Mouse (Mus musculus) ES-E14 (cell line): ENCODE data around the gene Klhl3. TPM values are rescaled to one million over a fixed set of nuclear protein-coding genes. Genes with fewer than 3 reads are reported as not detected.

Source experiments
- DNase-seq: peaks from one replicate; pipeline ENCODE4 v3.0.0-alpha.2; 2013; ENCODE audit warnings: low read depth, low spot score
- H3K27ac ChIP-seq: 2 replicates; pipeline ENCODE4 v1.5.1; 2012; ENCODE audit warnings: low read depth, mild to moderate bottlenecking, low read length, moderate library complexity, mixed read lengths; ENCODE audit not compliant: poor library complexity, insufficient read depth, severe bottlenecking
- H3K36me3 ChIP-seq: 2 replicates; pipeline ENCODE4 v1.6.1; 2012; ENCODE audit warnings: mild to moderate bottlenecking, low read length, moderate library complexity, mixed read lengths; ENCODE audit not compliant: control insufficient read depth, poor library complexity, insufficient read depth, severe bottlenecking
- H3K4me1 ChIP-seq, 2 experiments: fragments of 150-350 bp in 1 of 2; sonication (generic) in 1 of 2; 2 replicates each; pipeline ENCODE4 v1.6.1; 2012; ENCODE audit warnings: low read length in 2 of 2, mild to moderate bottlenecking in 1 of 2, mixed read lengths in 1 of 2; ENCODE audit not compliant: control insufficient read depth in 2 of 2, insufficient read depth in 2 of 2, poor library complexity in 1 of 2
- H3K4me3 ChIP-seq, 2 experiments: fragments of 150-350 bp in 1 of 2; sonication (generic) in 1 of 2; 2 replicates each; pipeline ENCODE4 v1.5.1; 2012; ENCODE audit warnings: low read length in 2 of 2, low read depth in 1 of 2, mild to moderate bottlenecking in 1 of 2, mixed read lengths in 1 of 2; ENCODE audit not compliant: insufficient read depth in 1 of 2, poor library complexity in 1 of 2, severe bottlenecking in 1 of 2
- H3K9ac ChIP-seq: 2 replicates; pipeline ENCODE4 v1.6.1; 2012; ENCODE audit warnings: low read depth, mild to moderate bottlenecking, low read length, mixed read lengths; ENCODE audit not compliant: poor library complexity, insufficient read depth, severe bottlenecking
- H3K9me3 ChIP-seq: fragments of 150-350 bp; sonication (generic); 2 replicates; pipeline ENCODE4 v1.6.1; 2012; ENCODE audit warnings: low read depth, mild to moderate bottlenecking, low read length; ENCODE audit not compliant: control insufficient read depth, insufficient read depth
- CHD2 ChIP-seq: IDR thresholded peaks from 2 replicates; pipeline ENCODE4 v1.6.1; 2014; ENCODE audit warnings: mild to moderate bottlenecking, low read depth, low read length, inconsistent platforms
- HCFC1 ChIP-seq: IDR thresholded peaks from 2 replicates; pipeline ENCODE4 v1.6.1; 2012; ENCODE audit warnings: low read length, inconsistent platforms, borderline replicate concordance; ENCODE audit not compliant: insufficient read depth
- MAFK ChIP-seq: IDR thresholded peaks from 2 replicates; pipeline ENCODE4 v1.6.1; 2014; ENCODE audit warnings: mild to moderate bottlenecking, low read depth, low read length, inconsistent platforms; ENCODE audit not compliant: insufficient read depth
- ZC3H11A ChIP-seq: IDR thresholded peaks from 2 replicates; pipeline ENCODE4 v1.6.1; 2012; ENCODE audit warnings: low read depth, mild to moderate bottlenecking, inconsistent platforms, low read length, borderline replicate concordance
- ZNF384 ChIP-seq: IDR thresholded peaks from 2 replicates; pipeline ENCODE4 v1.6.1; 2012; ENCODE audit warnings: low read depth, low read length, inconsistent platforms
- in situ Hi-C, 2 experiments: fragments of 600-800 bp; cut with MboI; formaldehyde crosslinking; loops; one replicate each; pipeline ENCODE4 v1.15.1; 2025; ENCODE audit warnings: low sequenced_read_pairs in 2 of 2, inconsistent platforms in 1 of 2; ENCODE audit not compliant: unreplicated experiment in 2 of 2
- total RNA-seq: library from RNA; depleted of rRNA; stranded (reverse); fragments of 300-350 nt; gene quantifications from 2 replicates; pipeline ENCODE4 v1.2.3, GENCODE M21; 2012

Gene Klhl3
- total RNA-seq, 1 experiment = 0.67 TPM

- Histone ChIP-seq H3K27ac (no peak overlapping the region), H3K9me3 (no peaks in the 10 kb centered on the region), H3K9ac (no peak overlapping the region), H3K4me1 (no peaks in the 10 kb centered on the region), H3K4me3 (no peak overlapping the region), H3K36me3 (no peaks in the 10 kb centered on the region)
- no peak for DNase-seq
- TF ChIP-seq MAFK = no peak
- TF ChIP-seq HCFC1 = no peak
- no peak for TF ChIP-seq ZNF384
- in situ Hi-C loops = no loop called here
These were observed 29.9 kb downstream of the Klhl3 start for GRCm38 (mm10) chr13:58083521-58083920.

DNA sequence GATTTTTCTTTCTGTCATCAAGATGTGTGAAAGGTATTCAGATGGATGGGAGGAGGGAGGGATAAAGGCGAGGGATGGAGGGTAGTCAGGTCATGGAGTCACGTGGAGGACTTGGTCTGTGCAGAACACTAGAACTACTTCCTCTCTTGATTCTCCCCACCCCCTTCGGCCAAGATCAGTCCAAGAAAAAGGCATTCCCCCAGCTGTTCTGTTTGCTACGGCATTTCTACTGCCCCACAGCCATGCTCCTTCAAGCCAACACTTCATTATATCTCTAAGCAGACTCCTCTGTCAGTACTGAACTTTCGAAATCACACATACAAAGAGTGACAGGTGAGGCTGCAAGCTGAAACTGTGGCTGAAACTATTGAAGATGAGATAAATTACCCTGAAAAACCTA, 30.3 kb downstream of the Klhl3 start:
- Histone ChIP-seq H3K9ac (no peak overlapping the region), H3K4me3 (no peak overlapping the region), H3K4me1 (no peaks in the 10 kb centered on the region), H3K27ac (no peak overlapping the region), H3K9me3 (no peaks in the 10 kb centered on the region), H3K36me3 (no peaks in the 10 kb centered on the region)
- no peak for TF ChIP-seq CHD2
- no peak for TF ChIP-seq MAFK
- no peak for TF ChIP-seq HCFC1
- TF ChIP-seq ZC3H11A = no peak
- no peak for TF ChIP-seq ZNF384
- in situ Hi-C loops = no loop called here
- no peak for DNase-seq

DNA sequence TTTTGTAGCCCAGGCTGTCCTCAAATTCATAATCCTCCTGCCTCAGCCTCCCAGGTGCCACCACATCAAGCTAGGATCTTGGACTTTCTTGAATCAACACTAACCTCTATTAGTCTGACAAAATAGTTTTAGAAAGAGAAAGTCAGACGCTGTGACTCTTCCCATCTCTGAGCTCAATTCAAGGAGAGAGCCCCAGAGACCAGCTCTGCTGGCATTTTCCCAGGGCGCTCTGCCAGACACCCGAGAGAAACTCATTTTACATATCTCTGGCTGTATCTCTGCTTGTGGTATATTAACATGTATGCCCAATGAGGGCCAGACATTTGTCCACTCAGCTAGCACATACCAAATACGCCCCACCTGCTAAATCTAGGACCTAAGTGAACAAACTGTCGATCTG, 35.0 kb downstream of the Klhl3 start:
- no peak overlapping the region for H3K4me3 ChIP-seq
- in situ Hi-C loops = no loop called here
- no peak for TF ChIP-seq ZNF384
- H3K9ac ChIP-seq = no peak overlapping the region
- DNase-seq = no peak
- H3K27ac ChIP-seq = no peak overlapping the region
- H3K4me1 ChIP-seq = no peaks in the 10 kb centered on the region
- H3K36me3 ChIP-seq = no peaks in the 10 kb centered on the region
- no peaks in the 10 kb centered on the region for H3K9me3 ChIP-seq

DNA sequence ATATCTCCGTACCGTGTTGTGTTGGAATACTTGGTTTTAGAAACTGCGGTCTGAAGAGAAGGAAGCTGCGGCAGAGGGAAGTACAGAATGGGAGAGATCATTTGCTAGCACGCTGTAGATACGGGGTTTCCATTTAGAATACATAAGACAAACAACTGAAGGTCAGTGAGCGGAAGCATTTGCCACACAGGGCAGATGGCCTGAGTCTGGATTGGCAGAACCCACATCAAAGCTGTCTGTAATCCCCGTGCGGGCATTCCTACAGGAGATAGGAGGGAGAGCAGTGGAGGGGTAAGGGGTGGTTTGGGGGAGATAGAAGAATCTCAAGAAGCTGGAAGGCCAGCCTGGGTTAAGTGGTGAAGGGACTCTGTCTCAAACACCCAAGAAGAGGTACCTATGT, 38.5 kb downstream of the Klhl3 start:
- TF ChIP-seq ZC3H11A (no peak), CHD2 (no peak), MAFK (no peak), HCFC1 (no peak), ZNF384 (no peak)
- no peak overlapping the region for H3K27ac ChIP-seq
- in situ Hi-C loops = no loop called here
- H3K36me3 ChIP-seq = no peaks in the 10 kb centered on the region
- DNase-seq = no peak
- H3K9me3 ChIP-seq = no peaks in the 10 kb centered on the region
- H3K9ac ChIP-seq = no peak overlapping the region
- H3K4me3 ChIP-seq = no peak overlapping the region
- peaks cover 2 to 15% of the 10 kb centered on the region in 2 experiments; a peak in 2 of 4 replicates for H3K4me1 ChIP-seq

GRCm38 (mm10) chr13:58074466-58074865, 38.9 kb downstream of the Klhl3 start:
- TF ChIP-seq CHD2 (no peak), ZC3H11A (no peak), HCFC1 (no peak), ZNF384 (no peak), MAFK (no peak)
- H3K4me3 ChIP-seq = no peak overlapping the region
- peaks cover 2 to 15% of the 10 kb centered on the region in 2 experiments; a peak in 2 of 4 replicates for H3K4me1 ChIP-seq
- no peak for DNase-seq
- no peaks in the 10 kb centered on the region for H3K9me3 ChIP-seq
- no peak overlapping the region for H3K9ac ChIP-seq
- no peaks in the 10 kb centered on the region for H3K36me3 ChIP-seq
- in situ Hi-C loops = no loop called here
- no peak overlapping the region for H3K27ac ChIP-seq
